Mouse (Mus musculus): ENCODE results near the gene AB124611. TPM values are rescaled to one million over a fixed set of nuclear protein-coding genes. Genes with fewer than 3 reads are reported as not detected.

The AB124611 gene
- polyA plus RNA-seq, 1 experiment from 2014 or later: 5.2 TPM

DNA sequence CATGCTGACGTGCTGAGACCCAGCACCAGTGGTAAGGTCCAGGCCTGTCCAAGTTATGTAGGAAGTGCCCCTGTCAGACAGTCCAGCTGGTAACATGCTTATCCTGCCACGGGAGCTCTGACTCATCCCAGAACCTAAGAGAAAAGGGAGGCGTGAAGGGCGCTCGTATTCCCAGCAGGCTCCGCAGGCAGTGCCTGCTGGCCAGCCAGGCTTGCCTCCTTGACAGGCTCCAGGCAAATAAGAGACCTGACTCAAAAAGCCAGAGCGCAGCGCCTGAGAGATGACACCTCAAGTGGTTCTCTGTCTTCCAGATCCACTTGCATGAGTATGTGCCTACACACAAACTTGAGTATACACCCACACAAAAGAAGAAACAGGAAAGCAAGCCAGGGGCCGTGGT, 31.2 kb upstream of the AB124611 start:
- Histone ChIP-seq H3K27me3 (replicated peaks; ENCODE audit: insufficient read depth, low read length) (no peaks in the 10 kb centered on the region), H3K36me3 (ENCODE audit: insufficient read depth, low read length) (peaks cover 14% of the 10 kb centered on the region), H3K4me1 (ENCODE audit: insufficient read depth, low read depth, low read length) (no peaks in the 10 kb centered on the region), H3K9me3 (ENCODE audit: low read length) (no peaks in the 10 kb centered on the region), H3K27ac (ENCODE audit: low read length) (no peak overlapping the region), H3K4me3 (ENCODE audit: low read depth, low read length) (no peak overlapping the region), H3K9ac (replicated peaks; ENCODE audit: low read depth) (no peak overlapping the region), H3K4me2 (replicated peaks; ENCODE audit: low read depth, low read length) (no peak overlapping the region)
- DNase-seq (ENCODE audit: low spot score) (peak; percentile 31), ATAC-seq (peak; percentile 37; the same call in 1 of the 2 replicates)
- TF ChIP-seq EP300 (IDR thresholded peaks at IDR 0.05) (no peak), CTCF (IDR thresholded peaks at IDR 0.05) (no peak)
- WGBS: 79% methylated on average over 9 of the region's 9 CpGs

- Histone ChIP-seq H3K27me3 (replicated peaks; ENCODE audit: insufficient read depth, low read length) (no peaks in the 10 kb centered on the region), H3K4me1 (ENCODE audit: insufficient read depth, low read depth, low read length) (no peaks in the 10 kb centered on the region), H3K9ac (replicated peaks; ENCODE audit: low read depth) (no peak overlapping the region), H3K36me3 (ENCODE audit: insufficient read depth, low read length) (peaks cover 5% of the 10 kb centered on the region), H3K9me3 (ENCODE audit: low read length) (no peaks in the 10 kb centered on the region), H3K27ac (ENCODE audit: low read length) (peak overlapping the region; percentile 57), H3K4me2 (replicated peaks; ENCODE audit: low read depth, low read length) (no peak overlapping the region), H3K4me3 (ENCODE audit: low read depth, low read length) (no peak overlapping the region)
- WGBS: 77% methylated on average over 17 of the region's 19 CpGs
- ATAC-seq: peak; percentile 73
- TF ChIP-seq CTCF (IDR thresholded peaks at IDR 0.05) (no peak), EP300 (IDR thresholded peaks at IDR 0.05) (no peak)
- DNase-seq (ENCODE audit: low spot score): peak; percentile 46
Observed at GRCm38 (mm10) chr9:21496308-21497049, 29.5 kb upstream of the AB124611 start.

DNA sequence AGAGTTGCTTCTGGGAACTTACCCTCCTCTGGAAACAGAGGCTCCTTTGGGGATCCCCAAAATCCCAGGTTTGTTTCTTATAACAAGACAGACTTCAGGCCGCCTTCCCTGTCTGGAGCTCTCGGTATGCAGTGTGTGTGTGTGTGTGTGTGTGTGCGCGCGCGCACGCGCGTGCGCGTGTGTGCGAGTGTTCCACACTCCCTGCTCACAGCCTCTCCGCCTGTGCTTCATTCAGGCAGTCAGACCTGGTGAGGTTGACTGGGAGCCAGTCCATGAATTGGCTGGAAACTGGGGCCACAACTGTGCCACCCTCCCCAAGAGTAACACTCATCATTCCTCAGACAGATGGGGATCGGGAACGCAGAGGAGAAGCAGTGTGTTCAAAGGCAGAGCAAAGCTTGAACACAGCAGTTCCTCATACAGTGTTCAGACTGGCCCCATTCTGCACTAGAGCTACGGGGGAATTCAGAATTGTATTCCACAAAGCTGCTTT, 28.9 kb upstream of the AB124611 start:
- H3K4me2 ChIP-seq (replicated peaks; ENCODE audit: low read depth, low read length): no peak overlapping the region
- no peaks in the 10 kb centered on the region for H3K4me1 ChIP-seq (ENCODE audit: insufficient read depth, low read depth, low read length)
- ATAC-seq (no peak; the same call in 1 of the 2 replicates), DNase-seq (ENCODE audit: low spot score) (no peak)
- WGBS: 90% methylated on average over 16 of the region's 16 CpGs
- H3K9ac ChIP-seq (replicated peaks; ENCODE audit: low read depth): no peak overlapping the region
- H3K9me3 ChIP-seq (ENCODE audit: low read length): no peaks in the 10 kb centered on the region
- H3K36me3 ChIP-seq (ENCODE audit: insufficient read depth, low read length): peaks cover 5% of the 10 kb centered on the region
- H3K4me3 ChIP-seq (ENCODE audit: low read depth, low read length): no peak overlapping the region
- peak overlapping the region; percentile 40; the same call in 1 of the 2 replicates for H3K27ac ChIP-seq (ENCODE audit: low read length)
- no peaks in the 10 kb centered on the region for H3K27me3 ChIP-seq (replicated peaks; ENCODE audit: insufficient read depth, low read length)
- TF ChIP-seq EP300 (IDR thresholded peaks at IDR 0.05) (no peak), CTCF (IDR thresholded peaks at IDR 0.05) (no peak)

DNA sequence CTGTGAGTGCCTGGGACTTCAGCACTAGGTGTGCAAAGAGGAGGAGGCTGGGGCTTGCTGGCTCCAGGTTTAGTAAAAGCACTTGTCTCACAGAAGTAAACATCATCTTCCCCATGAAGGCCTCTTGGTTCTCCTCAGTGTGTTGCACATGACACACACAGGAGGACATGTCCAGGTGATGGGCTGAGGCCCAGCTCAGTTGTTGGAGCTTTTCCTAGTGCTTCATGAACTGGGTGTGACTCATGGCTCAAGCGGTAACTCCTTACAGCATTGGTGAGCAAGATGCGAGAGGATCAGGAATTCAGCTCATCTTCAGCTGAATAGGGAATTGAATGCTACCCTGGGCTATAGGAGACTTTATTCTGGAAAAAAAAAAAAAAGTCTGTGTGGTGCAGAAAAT, 28.3 kb upstream of the AB124611 start:
- no peak overlapping the region for H3K4me3 ChIP-seq (ENCODE audit: low read depth, low read length)
- no peak for TF ChIP-seq CTCF (IDR thresholded peaks at IDR 0.05)
- TF ChIP-seq EP300 (IDR thresholded peaks at IDR 0.05): no peak
- peaks cover 5% of the 10 kb centered on the region for H3K36me3 ChIP-seq (ENCODE audit: insufficient read depth, low read length)
- H3K4me2 ChIP-seq (replicated peaks; ENCODE audit: low read depth, low read length): no peak overlapping the region
- DNase-seq (ENCODE audit: low spot score) (no peak), ATAC-seq (no peak)
- 0 out of 2 replicates have a peak overlapping the region, but pooled peaks have one; percentile 40 for H3K27ac ChIP-seq (ENCODE audit: low read length)
- WGBS: 88% methylated on average over 2 of the region's 2 CpGs
- H3K27me3 ChIP-seq (replicated peaks; ENCODE audit: insufficient read depth, low read length): no peaks in the 10 kb centered on the region
- H3K9me3 ChIP-seq (ENCODE audit: low read length): no peaks in the 10 kb centered on the region
- no peak overlapping the region for H3K9ac ChIP-seq (replicated peaks; ENCODE audit: low read depth)
- H3K4me1 ChIP-seq (ENCODE audit: insufficient read depth, low read depth, low read length): no peaks in the 10 kb centered on the region

GRCm38 (mm10) chr9:21498284-21498902, 27.6 kb upstream of the AB124611 start:
- H3K36me3 ChIP-seq (ENCODE audit: insufficient read depth, low read length): peaks cover 5% of the 10 kb centered on the region
- H3K9me3 ChIP-seq (ENCODE audit: low read length): no peaks in the 10 kb centered on the region
- H3K9ac ChIP-seq (replicated peaks; ENCODE audit: low read depth): no peak overlapping the region
- H3K4me1 ChIP-seq (ENCODE audit: insufficient read depth, low read depth, low read length): no peaks in the 10 kb centered on the region
- 84% methylated on average over 12 of the region's 12 CpGs for WGBS
- H3K27ac ChIP-seq (ENCODE audit: low read length): no peak overlapping the region
- no peak overlapping the region for H3K4me3 ChIP-seq (ENCODE audit: low read depth, low read length)
- ATAC-seq (no peak), DNase-seq (ENCODE audit: low spot score) (no peak)
- no peak overlapping the region for H3K4me2 ChIP-seq (replicated peaks; ENCODE audit: low read depth, low read length)
- H3K27me3 ChIP-seq (replicated peaks; ENCODE audit: insufficient read depth, low read length): no peaks in the 10 kb centered on the region
- TF ChIP-seq EP300 (IDR thresholded peaks at IDR 0.05): no peak
- no peak for TF ChIP-seq CTCF (IDR thresholded peaks at IDR 0.05)

- peaks cover 21% of the 10 kb centered on the region for H3K36me3 ChIP-seq (ENCODE audit: insufficient read depth, low read length)
- no peaks in the 10 kb centered on the region for H3K4me1 ChIP-seq (ENCODE audit: insufficient read depth, low read depth, low read length)
- no peak for DNase-seq (ENCODE audit: low spot score)
- H3K4me3 ChIP-seq (ENCODE audit: low read depth, low read length): no peak overlapping the region
- H3K9me3 ChIP-seq (ENCODE audit: low read length): no peaks in the 10 kb centered on the region
- H3K27ac ChIP-seq (ENCODE audit: low read length): no peak overlapping the region
- no peak overlapping the region for H3K4me2 ChIP-seq (replicated peaks; ENCODE audit: low read depth, low read length)
- H3K9ac ChIP-seq (replicated peaks; ENCODE audit: low read depth): no peak overlapping the region
- TF ChIP-seq EP300 (IDR thresholded peaks at IDR 0.05): no peak
- no peak for TF ChIP-seq CTCF (IDR thresholded peaks at IDR 0.05)
- H3K27me3 ChIP-seq (replicated peaks; ENCODE audit: insufficient read depth, low read length): no peaks in the 10 kb centered on the region
- 95% methylated on average over 8 of the region's 8 CpGs for WGBS
- ATAC-seq: no peak
Observed at GRCm38 (mm10) chr9:21503352-21503751, 22.6 kb upstream of the AB124611 start.
